11 mouse cellular contexts compared by ENCODE assay signal in the genomic region with DNA sequence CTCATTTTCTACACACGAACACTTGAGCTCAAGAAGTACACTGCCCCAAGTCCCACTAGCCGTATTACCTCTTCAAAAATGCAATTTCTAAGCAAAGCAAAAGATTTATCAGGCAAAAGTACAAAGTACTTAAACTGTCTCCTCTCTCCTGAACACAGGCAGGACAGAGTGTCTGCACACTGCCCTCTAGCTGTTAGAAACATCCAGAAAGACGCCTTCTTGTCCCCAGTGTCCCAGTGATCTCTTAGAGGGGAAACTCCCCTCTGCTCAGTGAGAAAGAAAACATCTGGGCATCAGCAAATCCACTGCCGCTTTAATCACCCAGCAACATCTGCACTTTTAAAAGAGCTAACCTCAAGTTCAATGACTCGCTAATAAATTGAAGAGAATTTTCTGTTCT. TPM values are rescaled to one million over a fixed set of nuclear protein-coding genes. Genes with fewer than 3 reads are reported as not detected.
DNase-seq lines count a peak whose midpoint lies in the region; ATAC-seq and TF ChIP-seq lines count a peak whose summit lies in the region.
"Had no signal": no experiment of that assay in that cellular context is flagged by ENCODE, and none has a peak within 500 bp of the region (broad histone marks: within the 10 kb centered on the region; RNA-seq: fewer than 3 reads in every experiment).

No protein-coding gene starts in this region.

- no peak overlapping the region for H3K27ac ChIP-seq in forebrain, postnatal 0 days (ENCODE audit: low read depth, low read length)
- no peak overlapping the region for H3K27ac ChIP-seq in forebrain, embryonic 16.5 days (ENCODE audit: low read length)
- no peak overlapping the region for H3K27ac ChIP-seq in liver, embryonic 14.5 days
- no peak overlapping the region for H3K27ac ChIP-seq in liver, embryonic 11.5 days (ENCODE audit: low read depth, low read length)
- H3K27ac ChIP-seq: limb, embryonic 13.5 days had no signal

- no peaks in the 10 kb centered on the region for H3K4me1 ChIP-seq in forebrain, postnatal 0 days (ENCODE audit: insufficient read depth)
- no peaks in the 10 kb centered on the region for H3K4me1 ChIP-seq in forebrain, embryonic 16.5 days (replicated peaks; ENCODE audit: control insufficient read depth, insufficient read depth, low read length)
- no peaks in the 10 kb centered on the region for H3K4me1 ChIP-seq in liver, embryonic 14.5 days (replicated peaks; ENCODE audit: control insufficient read depth in 2 of 2, insufficient read depth in 2 of 2, low read length in 1 of 2)
- H3K4me1 ChIP-seq in liver, embryonic 11.5 days (replicated peaks; ENCODE audit: control insufficient read depth, insufficient read depth, low read length), result no peaks in the 10 kb centered on the region
- H3K4me1 ChIP-seq: limb, embryonic 13.5 days had no signal

- no peak overlapping the region for H3K9ac ChIP-seq in forebrain, postnatal 0 days
- H3K9ac ChIP-seq in forebrain, embryonic 16.5 days (replicated peaks; ENCODE audit: low read depth, low read length), result no peak overlapping the region
- no peak overlapping the region for H3K9ac ChIP-seq in liver, embryonic 14.5 days (replicated peaks)
- H3K9ac ChIP-seq in liver, embryonic 11.5 days (ENCODE audit: low read depth, low read length), result no peak overlapping the region
- H3K9ac ChIP-seq: limb, embryonic 13.5 days had no signal

- H3K27me3 ChIP-seq in forebrain, postnatal 0 days (ENCODE audit: insufficient read depth, low read length), result no peaks in the 10 kb centered on the region
- H3K27me3 ChIP-seq in forebrain, embryonic 16.5 days (replicated peaks; ENCODE audit: control insufficient read depth, insufficient read depth, low read length), result no peaks in the 10 kb centered on the region
- no peaks in the 10 kb centered on the region for H3K27me3 ChIP-seq in liver, embryonic 14.5 days (ENCODE audit: control insufficient read depth, insufficient read depth, low read length)
- H3K27me3 ChIP-seq in liver, embryonic 11.5 days (replicated peaks; ENCODE audit: control insufficient read depth, insufficient read depth, low read length), result no peaks in the 10 kb centered on the region
- H3K27me3 ChIP-seq: limb, embryonic 13.5 days had no signal

- peak; percentile 43 for TF ChIP-seq CTCF in forebrain, postnatal 0 days (IDR thresholded peaks at IDR 0.05; ENCODE audit: low read depth)
- TF ChIP-seq CTCF in liver, embryonic 14.5 days (IDR thresholded peaks at IDR 0.05; ENCODE audit: low read depth), result peak; percentile 31; the same call in 1 of the 2 replicates

- ATAC-seq in forebrain, postnatal 0 days, result no peak
- no peak for ATAC-seq in forebrain, embryonic 16.5 days
- no peak for ATAC-seq in liver, embryonic 14.5 days (ENCODE audit: insufficient read depth)
- no peak for ATAC-seq in liver, embryonic 11.5 days (replicated peaks; ENCODE audit: low FRiP score)

- 78% methylated on average over 5 of the region's 5 CpGs for WGBS in forebrain, postnatal 0 days
- 79% methylated on average over 5 of the region's 5 CpGs for WGBS in forebrain, embryonic 16.5 days
- 63% methylated on average over 5 of the region's 5 CpGs for WGBS in liver, embryonic 14.5 days (ENCODE audit: insufficient replicate concordance)
- 77% methylated on average over 5 of the region's 5 CpGs for WGBS in liver, embryonic 11.5 days

- peak; percentile 10 for DNase-seq in forebrain, postnatal 0 days
- DNase-seq in liver, embryonic 14.5 days (ENCODE audit: low read depth in 3 of 3, low spot score in 3 of 3), result no peak
- no peak for DNase-seq in liver, embryonic 11.5 days (ENCODE audit: low spot score)
- peak; percentile 28 for DNase-seq in R1 (ENCODE audit: low read depth, low spot score)
- DNase-seq in kidney, postnatal 14 days, result peak; percentile 51
- DNase-seq in spleen, adult 18-20 months, result no peak
- no peak for DNase-seq in urinary bladder, postnatal 36 days (ENCODE audit: low spot score in 2 of 2)
- DNase-seq: adrenal gland, adult 8-10 months; cerebellum, adult 9-11 months had no signal

- no peaks in the 10 kb centered on the region for H3K9me3 ChIP-seq in forebrain, postnatal 0 days (ENCODE audit: low read length)
- no peaks in the 10 kb centered on the region for H3K9me3 ChIP-seq in forebrain, embryonic 16.5 days (ENCODE audit: control insufficient read depth, low read length)
- no peaks in the 10 kb centered on the region for H3K9me3 ChIP-seq in liver, embryonic 14.5 days (ENCODE audit: control insufficient read depth, low read length)
- no peaks in the 10 kb centered on the region for H3K9me3 ChIP-seq in liver, embryonic 11.5 days (ENCODE audit: control insufficient read depth, low read length)
- H3K9me3 ChIP-seq: limb, embryonic 13.5 days had no signal

- no peak for TF ChIP-seq EP300 in liver, embryonic 14.5 days (IDR thresholded peaks at IDR 0.05; ENCODE audit: low read depth)

- H3K4me2 ChIP-seq in forebrain, postnatal 0 days (ENCODE audit: low read depth), result no peak overlapping the region
- no peak overlapping the region for H3K4me2 ChIP-seq in forebrain, embryonic 16.5 days (ENCODE audit: low read length)
- H3K4me2 ChIP-seq in liver, embryonic 14.5 days (ENCODE audit: low read depth), result no peak overlapping the region
- no peak overlapping the region for H3K4me2 ChIP-seq in liver, embryonic 11.5 days
- H3K4me2 ChIP-seq: limb, embryonic 13.5 days had no signal

- peaks cover 39% of the 10 kb centered on the region for H3K36me3 ChIP-seq in forebrain, postnatal 0 days (ENCODE audit: insufficient read depth)
- peaks cover 8% of the 10 kb centered on the region for H3K36me3 ChIP-seq in forebrain, embryonic 16.5 days (ENCODE audit: control insufficient read depth, insufficient read depth)
- peaks cover 13% of the 10 kb centered on the region for H3K36me3 ChIP-seq in liver, embryonic 14.5 days (replicated peaks; ENCODE audit: control insufficient read depth, insufficient read depth, low read depth)
- peaks cover 13% of the 10 kb centered on the region for H3K36me3 ChIP-seq in liver, embryonic 11.5 days (ENCODE audit: control insufficient read depth, insufficient read depth, low read length)

- H3K4me3 ChIP-seq in forebrain, postnatal 0 days (ENCODE audit: low read depth, low read length), result no peak overlapping the region
- H3K4me3 ChIP-seq in forebrain, embryonic 16.5 days (replicated peaks; ENCODE audit: low read length), result no peak overlapping the region
- H3K4me3 ChIP-seq in liver, embryonic 14.5 days (ENCODE audit: insufficient read depth in 1 of 2, low read depth in 2 of 2, low read length in 2 of 2), result no peak overlapping the region
- H3K4me3 ChIP-seq in liver, embryonic 11.5 days (ENCODE audit: low read depth, low read length), result no peak overlapping the region
- H3K4me3 ChIP-seq: limb, embryonic 13.5 days had no signal

RNA-seq across cellular contexts. Expression of gene Srbd1, which starts 12.4 kb away (rescaled TPM):
- 20.8 and 20.9 TPM in 2 replicates for total RNA-seq in forebrain, postnatal 0 days (2014; rRNA removed)
- polyA plus RNA-seq in forebrain, postnatal 0 days (2015; fragmentation: Nextera tagmentation; extraction: Ambion mirVana), result 5.3 and 9.4 TPM in 2 replicates
- 17.9 and 21.7 TPM in 2 replicates for polyA plus RNA-seq in forebrain, embryonic 16.5 days (2015; fragmentation: Nextera tagmentation; extraction: Ambion mirVana)
- polyA plus RNA-seq in liver, embryonic 14.5 days (2012; rRNA removed), result 2.7 and 4.6 TPM in 2 replicates
- 3.4 and 3.8 TPM in 2 replicates for polyA plus RNA-seq in liver, embryonic 14.5 days (2014; fragmentation: Nextera tagmentation; extraction: Ambion mirVana)
- polyA plus RNA-seq in liver, embryonic 11.5 days (2014; fragmentation: Nextera tagmentation; extraction: Ambion mirVana), result 11.5 and 13.3 TPM in 2 replicates

RNA-seq across cellular contexts. Expression of gene Prkce, which starts 35.1 kb away (rescaled TPM):
- total RNA-seq in forebrain, postnatal 0 days (2014; rRNA removed), result 90.0 and 94.3 TPM in 2 replicates
- 59.8 and 91.3 TPM in 2 replicates for polyA plus RNA-seq in forebrain, postnatal 0 days (2015; fragmentation: Nextera tagmentation; extraction: Ambion mirVana)
- polyA plus RNA-seq in forebrain, embryonic 16.5 days (2015; fragmentation: Nextera tagmentation; extraction: Ambion mirVana), result 39.9 and 42.9 TPM in 2 replicates
- 0.26 and 0.32 TPM in 2 replicates for polyA plus RNA-seq in liver, embryonic 14.5 days (2012; rRNA removed)
- polyA plus RNA-seq in liver, embryonic 14.5 days (2014; fragmentation: Nextera tagmentation; extraction: Ambion mirVana), result 0.37 and 0.68 TPM in 2 replicates
- 3.7 and 4.0 TPM in 2 replicates for polyA plus RNA-seq in liver, embryonic 11.5 days (2014; fragmentation: Nextera tagmentation; extraction: Ambion mirVana)

Comparison
In these comparisons a context has a peak if more than half of its experiments do, and no peak if none do; other contexts are left out.
1. DNase-seq: peak in forebrain, postnatal 0 days (single experiment), R1 (single experiment) and kidney, postnatal 14 days (single experiment); none in liver, embryonic 14.5 days (0 of 3), liver, embryonic 11.5 days (single experiment), spleen, adult 18-20 months (0 of 2) and urinary bladder, postnatal 36 days (0 of 2).